Mouse (Mus musculus): ENCODE measurements around the gene Csnk2a2. TPM values are rescaled to one million over a fixed set of nuclear protein-coding genes. Genes with fewer than 3 reads are reported as not detected.

Gene Csnk2a2
- total RNA-seq, 2 experiments from 2014 or later = 22.4 to 30.3 TPM

DNA sequence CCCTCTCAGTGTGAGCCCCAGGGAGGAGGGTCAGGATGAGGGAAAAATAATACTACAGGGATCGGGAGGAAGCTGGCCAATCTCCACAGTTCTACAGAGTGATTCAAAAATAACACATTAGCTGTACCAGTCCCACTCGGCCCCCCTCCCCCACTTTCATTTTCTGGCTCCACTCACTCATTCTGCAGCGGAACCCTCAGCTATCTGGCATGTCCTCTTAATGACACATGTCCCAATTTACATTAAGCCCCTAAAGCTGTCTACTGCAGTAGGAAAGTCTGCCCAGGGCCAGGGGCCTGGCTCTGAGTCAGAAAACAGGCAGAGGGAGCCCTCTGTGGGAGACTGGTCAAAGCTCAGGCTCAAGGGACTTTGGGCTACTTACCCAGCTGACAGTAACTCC lies 59.9 kb downstream of the Csnk2a2 start:
- intact Hi-C loops (cut with DNase I; ENCODE audit: low total_unique reads) = loop anchor here (5.0 kb wide), 1 partner anchor 83 kb away; no protein-coding TSS in a partner anchor
- DNase-seq = peak; percentile 54

GRCm38 (mm10) chr8:95427594-95428535 lies 62.0 kb downstream of the Csnk2a2 start:
- peak; percentile 67 for DNase-seq
- intact Hi-C loops (cut with DNase I; ENCODE audit: low total_unique reads) = loop anchor here (5.0 kb wide), 1 partner anchor 81 kb away; no protein-coding TSS in a partner anchor

GRCm38 (mm10) chr8:95426781-95427281 lies 63.0 kb downstream of the Csnk2a2 start:
- DNase-seq = no peak
- intact Hi-C loops (cut with DNase I; ENCODE audit: low total_unique reads) = loop anchor here (5.0 kb wide), 1 partner anchor 80 kb away; no protein-coding TSS in a partner anchor

- no peak for DNase-seq
- intact Hi-C loops (cut with DNase I; ENCODE audit: low total_unique reads) = loop anchor here (5.0 kb wide), 1 partner anchor 77 kb away; no protein-coding TSS in a partner anchor
Observed at GRCm38 (mm10) chr8:95424682-95425081, 65.2 kb downstream of the Csnk2a2 start.

DNA sequence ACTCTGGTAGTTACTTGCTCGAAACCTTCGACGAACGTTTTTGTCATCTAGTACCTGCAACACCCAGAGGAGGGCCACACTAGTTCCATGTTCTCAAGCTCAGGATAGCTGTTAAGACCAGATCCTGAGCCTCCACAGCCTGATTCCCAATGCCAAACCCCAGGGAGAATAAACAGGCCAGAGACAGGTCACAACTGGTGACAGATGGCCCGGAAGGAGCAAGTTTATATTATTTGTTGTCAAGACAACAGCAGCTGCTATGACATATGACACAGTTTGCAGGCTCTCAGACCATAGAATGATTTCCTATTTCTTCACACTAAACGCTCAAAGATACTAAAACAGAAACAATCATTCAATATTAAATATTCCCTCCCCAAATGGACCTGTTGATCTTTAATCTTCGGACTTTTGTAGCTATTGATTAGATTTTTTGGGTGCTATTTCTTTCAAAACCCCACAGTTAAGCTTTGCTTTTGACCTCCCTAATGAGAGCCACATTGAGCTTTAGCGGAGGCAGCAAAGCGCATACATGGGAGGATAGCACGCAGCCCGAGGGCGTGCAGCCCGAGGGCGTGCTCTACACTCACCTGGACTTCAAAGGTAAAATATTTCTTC lies 67.5 kb downstream of the Csnk2a2 start:
- intact Hi-C loops (cut with DNase I; ENCODE audit: low total_unique reads) = no loop called here
- DNase-seq = no peak

GRCm38 (mm10) chr8:95411309-95411972 lies 78.4 kb downstream of the Csnk2a2 start:
- DNase-seq = no peak
- intact Hi-C loops (cut with DNase I; ENCODE audit: low total_unique reads) = no loop called here

DNA sequence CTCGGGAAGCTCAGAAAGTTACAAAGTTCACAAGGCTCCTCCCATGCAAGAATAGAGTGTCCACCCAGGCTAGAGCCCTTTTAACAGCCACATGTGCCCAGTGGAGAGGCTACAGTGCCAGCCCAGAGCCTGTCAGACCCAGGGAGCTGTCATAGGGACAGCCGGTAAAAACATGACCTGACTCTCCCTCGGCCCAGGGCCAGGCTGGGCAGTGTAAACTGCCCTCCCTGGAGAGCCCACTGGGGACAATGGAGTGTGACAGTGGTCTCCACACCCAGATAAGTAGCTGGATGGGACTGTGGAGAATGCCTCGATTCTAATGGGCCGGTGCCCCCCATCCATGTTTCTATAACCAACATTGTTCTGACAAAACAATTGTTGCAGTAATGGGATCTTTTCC lies 80.3 kb downstream of the Csnk2a2 start:
- DNase-seq = no peak
- intact Hi-C loops (cut with DNase I; ENCODE audit: low total_unique reads) = no loop called here

DNA sequence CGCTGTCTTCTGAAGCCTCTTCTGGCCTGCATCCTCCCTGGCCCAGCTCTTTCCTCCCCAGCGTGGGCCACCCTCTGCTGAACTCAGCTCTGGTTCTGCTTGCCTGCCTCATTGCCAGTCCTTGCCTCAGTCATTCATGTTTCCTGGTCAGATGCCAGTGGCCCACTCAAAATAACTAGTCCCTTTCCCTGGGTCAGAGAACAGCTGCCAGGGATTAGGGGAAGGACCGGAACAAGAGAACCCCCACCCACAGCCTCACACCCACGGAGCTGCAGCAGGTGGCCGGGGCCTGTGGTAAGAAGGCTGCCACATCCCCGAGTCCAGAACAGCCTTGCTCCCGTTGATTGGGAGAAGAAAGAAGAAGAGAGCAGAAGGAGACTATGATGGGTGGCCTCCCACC lies 88.7 kb downstream of the Csnk2a2 start:
- no peak for DNase-seq
- intact Hi-C loops (cut with DNase I; ENCODE audit: low total_unique reads) = no loop called here

DNA sequence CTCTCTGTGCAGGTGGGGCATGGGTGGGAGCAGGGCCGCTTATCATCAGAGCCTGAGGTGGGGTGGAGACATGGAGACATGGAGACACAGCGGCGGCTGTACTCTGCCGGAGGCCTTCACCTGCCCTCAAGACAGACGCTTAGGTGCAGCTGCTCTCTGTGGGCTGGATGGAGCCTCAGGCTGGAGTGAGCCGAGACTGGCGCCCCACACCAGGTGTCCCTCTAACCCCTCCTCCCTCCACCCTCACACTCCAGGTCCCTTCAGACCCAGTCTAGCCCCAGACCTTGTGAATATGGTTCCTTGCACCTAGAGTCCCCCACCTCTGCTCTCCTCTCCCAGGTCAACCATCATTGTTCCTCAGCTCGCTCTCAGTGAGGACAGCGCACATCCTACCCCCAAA lies 90.7 kb downstream of the Csnk2a2 start:
- intact Hi-C loops (cut with DNase I; ENCODE audit: low total_unique reads) = no loop called here
- no peak for DNase-seq

- intact Hi-C loops (cut with DNase I; ENCODE audit: low total_unique reads) = no loop called here
- no peak for DNase-seq
Observed at GRCm38 (mm10) chr8:95397201-95397600, 92.6 kb downstream of the Csnk2a2 start.

GRCm38 (mm10) chr8:95396752-95397151 lies 93.1 kb downstream of the Csnk2a2 start:
- intact Hi-C loops (cut with DNase I; ENCODE audit: low total_unique reads) = no loop called here
- no peak for DNase-seq

Other genes starting within 250 kb of the Csnk2a2 start
- gene Cngb1, start 183.5 kb downstream of the Csnk2a2 start, total RNA-seq (2021) = 1 to 10 TPM in 1 of 2 experiments, under 1 TPM in 1; 0.92 to 1.3 TPM
- gene Tepp, start 179.5 kb downstream of the Csnk2a2 start, total RNA-seq (2021) = not detected
- 1 to 10 TPM; 5.4 to 6.1 TPM for gene Zfp319, start 158.1 kb downstream of the Csnk2a2 start, total RNA-seq (2021)
- gene Usb1, start 157.8 kb downstream of the Csnk2a2 start, total RNA-seq (2021) = 1 to 10 TPM; 6.6 to 7.2 TPM
- gene Mmp15, start 137.8 kb downstream of the Csnk2a2 start, total RNA-seq (2021) = 10 to 100 TPM; 21.3 to 35.9 TPM
- gene Cfap20, start 55.2 kb downstream of the Csnk2a2 start, total RNA-seq (2021) = 10 to 100 TPM in 1 of 2 experiments, 1 to 10 TPM in 1; 9.7 to 13.1 TPM
- not detected for gene Ccdc113, start 44.0 kb upstream of the Csnk2a2 start, total RNA-seq (2021)
- gene Prss54, start 86.3 kb upstream of the Csnk2a2 start, total RNA-seq (2021) = not detected
- under 1 TPM; 0.69 to 0.98 TPM for gene Gins3, start 143.4 kb upstream of the Csnk2a2 start, total RNA-seq (2021)
- 1 to 10 TPM; 6.5 to 8.8 TPM for gene Ndrg4, start 186.9 kb upstream of the Csnk2a2 start, total RNA-seq (2021)
- gene Setd6, start 225.8 kb upstream of the Csnk2a2 start, total RNA-seq (2021) = 10 to 100 TPM in 1 of 2 experiments, 1 to 10 TPM in 1; 9.4 to 10.4 TPM